Mouse (Mus musculus) midbrain, postnatal 0 days (tissue): ENCODE measurements around the gene H2-DMb1. TPM values are rescaled to one million over a fixed set of nuclear protein-coding genes. Genes with fewer than 3 reads are reported as not detected.

Experiments
- ATAC-seq: fragments of 200-750 bp; cut with Nextera tagmentation; 2 replicates; pipeline ENCODE4 v1.8.0; 2017; ENCODE audit warnings: moderate number of reproducible peaks, mild to moderate bottlenecking, moderate TSS enrichment, moderate library complexity; ENCODE audit not compliant: low FRiP score
- DNase-seq: peaks from one replicate; pipeline ENCODE4 v3.0.0-alpha.2; 2015; ENCODE audit warnings: low spot score
- H3K27ac ChIP-seq: fragments of 300-500 bp; sonication (generic); 2 replicates; pipeline ENCODE4 v1.5.1; 2014; ENCODE audit warnings: low read depth, mild to moderate bottlenecking, low read length, mixed read lengths
- H3K27me3 ChIP-seq: fragments of 300-500 bp; sonication (generic); 2 replicates; pipeline ENCODE4 v1.6.1; 2014; ENCODE audit warnings: low read length, control low read depth, mixed read lengths; ENCODE audit not compliant: insufficient read depth
- H3K36me3 ChIP-seq: fragments of 300-500 bp; sonication (generic); 2 replicates; pipeline ENCODE4 v1.6.1; 2014; ENCODE audit warnings: low read length, control low read depth, mixed read lengths; ENCODE audit not compliant: insufficient read depth
- H3K4me1 ChIP-seq: fragments of 300-500 bp; sonication (generic); 2 replicates; pipeline ENCODE4 v1.6.1; 2014; ENCODE audit warnings: mild to moderate bottlenecking, control low read depth, antibody characterized with exemption, low read length, mixed read lengths; ENCODE audit not compliant: insufficient read depth
- H3K4me2 ChIP-seq: fragments of 300-500 bp; sonication (generic); 2 replicates; pipeline ENCODE4 v1.6.1; 2014; ENCODE audit warnings: low read depth, mild to moderate bottlenecking, low read length, mixed read lengths; ENCODE audit not compliant: poor library complexity, severe bottlenecking
- H3K4me3 ChIP-seq: fragments of 300-500 bp; sonication (generic); 2 replicates; pipeline ENCODE4 v1.5.1; 2014; ENCODE audit warnings: low read depth, mild to moderate bottlenecking, low read length, moderate library complexity
- H3K9ac ChIP-seq: fragments of 300-500 bp; sonication (generic); replicated peaks from 2 replicates; pipeline ENCODE4 v1.6.1; 2014; ENCODE audit warnings: mild to moderate bottlenecking, low read length, moderate library complexity, mixed read lengths; ENCODE audit not compliant: poor library complexity, severe bottlenecking
- H3K9me3 ChIP-seq: fragments of 300-500 bp; sonication (generic); 2 replicates; pipeline ENCODE4 v1.6.1; 2016; ENCODE audit warnings: low read length, control low read depth
- CTCF ChIP-seq: IDR thresholded peaks from 2 replicates; pipeline ENCODE4 v1.5.1; 2016; ENCODE audit warnings: antibody characterized with exemption, mild to moderate bottlenecking
- WGBS: fragments of 180-500 bp; shearing (Covaris S2); extraction: QIAGEN DNeasy Blood & Tissue Kit; methylation state at CpG from one replicate; pipeline ENCODE4 v1.1.7; 2014; 5-methylcytosine and 5-hydroxymethylcytosine counted together
- polyA plus RNA-seq: library from polyadenylated mRNA; unstranded; fragments of >200 nt; fragmentation: Nextera tagmentation; extraction: Ambion mirVana; gene quantifications from 2 replicates; pipeline ENCODE4 v1.2.1, GENCODE M21; 2015
- total RNA-seq: library from RNA; depleted of rRNA; stranded (reverse); fragments of >200 nt; gene quantifications from 2 replicates; pipeline ENCODE4 v1.2.3, GENCODE M21; 2014

H2-DMb1 gene
- total and polyA plus RNA-seq, 2 experiments from 2014 or later: 2.3 to 4.7 TPM

DNA sequence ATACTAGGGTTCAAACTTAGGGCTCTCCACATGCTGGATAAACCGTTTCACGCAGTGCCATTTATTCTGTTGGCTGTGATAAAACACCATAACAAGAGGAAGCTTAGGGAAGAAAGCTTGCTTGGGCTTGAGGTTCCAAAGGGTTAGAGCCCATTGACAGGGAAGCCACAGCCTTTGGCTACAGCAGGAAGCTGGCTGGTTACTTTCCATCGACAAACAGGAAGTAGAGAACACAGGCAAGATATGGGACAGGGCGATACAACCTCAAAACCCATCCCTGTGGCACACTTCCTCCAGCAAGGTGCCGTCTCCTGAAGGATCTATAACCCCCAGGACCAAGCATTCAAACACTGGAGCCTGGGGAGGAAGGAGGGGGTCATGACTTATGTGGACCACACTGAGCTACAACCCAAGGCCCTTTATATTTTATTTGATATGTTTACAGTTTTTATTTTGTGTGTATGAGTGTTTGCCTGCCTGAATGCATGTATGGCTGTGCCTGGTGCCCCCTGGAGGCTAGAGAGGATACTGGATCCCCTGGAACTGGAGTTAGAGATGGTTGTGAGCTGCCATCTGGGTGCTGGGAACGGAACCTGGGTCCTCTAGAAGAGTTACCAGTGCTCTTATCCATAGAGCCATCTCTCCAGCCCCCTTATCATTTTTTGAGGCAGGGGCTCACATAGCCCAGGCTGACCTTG, 12.3 kb downstream of the H2-DMb1 start:
- Histone ChIP-seq H3K27me3 (no peaks in the 10 kb centered on the region), H3K9me3 (no peaks in the 10 kb centered on the region), H3K4me3 (no peak overlapping the region), H3K4me1 (no peaks in the 10 kb centered on the region), H3K36me3 (no peaks in the 10 kb centered on the region), H3K4me2 (no peak overlapping the region), H3K9ac (no peak overlapping the region), H3K27ac (no peak overlapping the region)
- DNase-seq (no peak), ATAC-seq (no peak)
- 85% methylated on average over 6 of the region's 6 CpGs for WGBS
- TF ChIP-seq CTCF: peak; percentile 45

DNA sequence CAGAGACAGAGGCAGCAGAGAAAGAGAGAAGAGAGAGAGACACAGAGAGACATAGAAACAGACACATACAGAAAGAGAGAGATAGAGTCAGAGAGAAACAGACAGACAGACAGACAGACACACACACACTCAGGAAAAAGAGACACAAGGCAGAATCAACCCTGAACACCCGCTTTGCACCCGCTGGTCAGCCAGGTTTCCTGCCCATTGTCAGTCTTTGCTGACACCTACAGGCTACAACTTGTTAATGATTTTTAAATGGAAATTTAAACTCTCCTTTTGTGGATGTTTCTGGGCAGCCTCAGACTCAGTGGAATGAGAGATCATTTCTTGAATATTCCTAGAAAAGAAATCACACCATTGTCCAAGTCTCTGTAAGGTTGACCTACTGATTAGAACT, 16.4 kb downstream of the H2-DMb1 start:
- Histone ChIP-seq H3K4me1 (no peaks in the 10 kb centered on the region), H3K4me3 (no peak overlapping the region), H3K9me3 (no peaks in the 10 kb centered on the region), H3K4me2 (no peak overlapping the region), H3K27me3 (no peaks in the 10 kb centered on the region), H3K9ac (no peak overlapping the region), H3K27ac (no peak overlapping the region), H3K36me3 (no peaks in the 10 kb centered on the region)
- WGBS: 2% methylated on average over 2 of the region's 2 CpGs
- peak; percentile 83 for TF ChIP-seq CTCF
- ATAC-seq (no peak), DNase-seq (peak; percentile 77)

- Histone ChIP-seq H3K9ac (no peak overlapping the region), H3K4me1 (no peaks in the 10 kb centered on the region), H3K27ac (no peak overlapping the region), H3K4me2 (no peak overlapping the region), H3K4me3 (no peak overlapping the region), H3K9me3 (no peaks in the 10 kb centered on the region), H3K27me3 (no peaks in the 10 kb centered on the region), H3K36me3 (no peaks in the 10 kb centered on the region)
- DNase-seq (no peak), ATAC-seq (no peak)
- WGBS: 25% methylated on average over 4 of the region's 4 CpGs
- no peak for TF ChIP-seq CTCF
Observed at GRCm38 (mm10) chr17:34170487-34170876, 17.6 kb downstream of the H2-DMb1 start.

DNA sequence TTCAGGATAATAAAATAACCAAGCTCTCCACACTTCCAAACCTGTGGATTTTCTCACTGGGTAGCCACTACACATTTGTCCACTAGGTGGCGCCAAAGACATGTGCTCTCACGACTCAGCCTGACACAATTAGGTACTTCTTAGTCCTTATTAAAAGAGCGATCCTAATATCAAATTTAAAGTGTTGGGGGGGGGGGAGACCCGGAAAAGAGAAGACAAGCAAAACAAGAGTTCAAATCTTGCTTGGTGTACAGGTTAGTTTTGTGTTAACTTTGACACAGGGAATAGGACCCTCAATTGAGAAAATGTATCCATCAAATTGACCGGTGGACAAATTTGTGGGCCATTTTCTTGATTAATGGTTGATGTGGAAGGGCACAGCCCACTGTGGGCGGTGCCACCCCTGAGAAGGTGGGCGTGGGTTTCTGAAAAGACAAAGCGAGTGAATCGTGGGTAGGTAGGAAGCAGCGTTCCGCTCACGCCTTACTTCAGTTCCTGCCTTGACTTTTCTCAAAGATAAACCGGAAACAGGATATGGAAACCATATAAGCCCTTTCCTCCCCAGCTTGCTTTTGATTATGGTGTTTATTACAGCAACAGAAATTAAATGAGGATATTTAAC, 18.1 kb downstream of the H2-DMb1 start:
- DNase-seq: peak; percentile 82
- Histone ChIP-seq H3K4me3 (no peak overlapping the region), H3K9ac (no peak overlapping the region), H3K27ac (no peak overlapping the region), H3K4me2 (no peak overlapping the region), H3K27me3 (no peaks in the 10 kb centered on the region), H3K4me1 (no peaks in the 10 kb centered on the region), H3K36me3 (no peaks in the 10 kb centered on the region), H3K9me3 (no peaks in the 10 kb centered on the region)
- 45% methylated on average over 13 of the region's 13 CpGs for WGBS
- TF ChIP-seq CTCF: peak; percentile 97
- ATAC-seq: no peak

- 97% methylated on average over 5 of the region's 5 CpGs for WGBS
Observed at GRCm38 (mm10) chr17:34172528-34172927, 19.7 kb downstream of the H2-DMb1 start.

GRCm38 (mm10) chr17:34174075-34174474, 21.2 kb downstream of the H2-DMb1 start:
- no peak for DNase-seq
- TF ChIP-seq CTCF: no peak
- WGBS: 65% methylated on average over 1 of the region's 1 CpGs

More at GRCm38 (mm10) chr17:34172528-34172927, 19.7 kb downstream of the H2-DMb1 start:
- 0 out of 2 replicates have a peak, but pooled peaks have one; percentile 17 for TF ChIP-seq CTCF
- H3K4me2 ChIP-seq: no peak overlapping the region
- no peaks in the 10 kb centered on the region for H3K27me3 ChIP-seq
- H3K9ac ChIP-seq: no peak overlapping the region
- DNase-seq (no peak), ATAC-seq (no peak)
- H3K9me3 ChIP-seq: no peaks in the 10 kb centered on the region
- no peaks in the 10 kb centered on the region for H3K36me3 ChIP-seq
- H3K4me3 ChIP-seq: no peak overlapping the region
- H3K27ac ChIP-seq: no peak overlapping the region
- no peaks in the 10 kb centered on the region for H3K4me1 ChIP-seq

More at GRCm38 (mm10) chr17:34174075-34174474, 21.2 kb downstream of the H2-DMb1 start:
- Histone ChIP-seq H3K4me1 (no peaks in the 10 kb centered on the region), H3K36me3 (no peaks in the 10 kb centered on the region), H3K9ac (no peak overlapping the region), H3K9me3 (no peaks in the 10 kb centered on the region), H3K27ac (no peak overlapping the region), H3K27me3 (no peaks in the 10 kb centered on the region), H3K4me2 (no peak overlapping the region), H3K4me3 (no peak overlapping the region)
- no peak for ATAC-seq
